Mouse (Mus musculus): ENCODE data around the gene Vps18. TPM values are rescaled to one million over a fixed set of nuclear protein-coding genes. Genes with fewer than 3 reads are reported as not detected.

The Vps18 gene
- polyA plus RNA-seq, 1 experiment from 2014 or later: 26.6 TPM

DNA sequence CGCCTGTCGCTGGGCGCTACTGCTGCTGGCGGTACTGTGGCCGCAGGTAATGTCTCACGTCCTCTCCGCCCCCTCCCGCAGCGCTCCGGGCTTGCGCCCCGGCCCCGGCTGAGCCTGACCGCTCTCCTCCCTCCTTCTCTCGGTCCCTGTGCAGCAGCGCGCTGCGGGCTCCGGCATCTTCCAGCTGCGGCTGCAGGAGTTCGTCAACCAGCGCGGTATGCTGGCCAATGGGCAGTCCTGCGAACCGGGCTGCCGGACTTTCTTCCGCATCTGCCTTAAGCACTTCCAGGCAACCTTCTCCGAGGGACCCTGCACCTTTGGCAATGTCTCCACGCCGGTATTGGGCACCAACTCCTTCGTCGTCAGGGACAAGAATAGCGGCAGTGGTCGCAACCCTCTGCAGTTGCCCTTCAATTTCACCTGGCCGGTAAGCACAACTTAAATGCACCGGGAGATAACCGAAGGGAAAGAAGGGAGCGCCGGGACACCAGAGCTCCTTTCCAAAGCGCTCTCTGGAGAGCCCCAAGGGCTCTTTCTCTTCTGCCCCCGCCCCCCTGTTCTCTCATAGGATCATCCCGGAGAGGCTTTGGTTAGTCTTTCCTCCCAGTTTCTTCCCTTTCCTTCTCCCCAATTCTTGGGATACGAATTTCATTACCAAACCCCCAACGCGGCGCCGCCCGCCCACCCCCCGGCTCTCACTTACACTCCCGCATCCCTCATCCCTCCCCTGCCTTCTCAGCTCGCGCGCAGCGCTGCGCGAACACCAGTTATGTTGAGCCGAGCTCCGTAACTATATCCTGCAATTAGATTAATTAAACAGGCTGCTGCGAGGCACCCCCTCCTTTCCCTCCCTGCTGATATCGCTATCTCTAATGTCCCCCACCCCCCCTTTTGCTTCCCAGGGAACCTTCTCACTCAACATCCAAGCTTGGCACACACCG, 37.9 kb downstream of the Vps18 start:
- Histone ChIP-seq H3K4me2 (replicated peaks) (peak overlapping the region; percentile 71), H3K9ac (peak overlapping the region; percentile 52), H3K36me3 (no peaks in the 10 kb centered on the region), H3K27ac (no peak overlapping the region), H3K4me3 (peak overlapping the region; percentile 35), H3K27me3 (replicated peaks) (peaks cover 98% of the 10 kb centered on the region), H3K4me1 (peaks cover 60% of the 10 kb centered on the region), H3K9me3 (no peaks in the 10 kb centered on the region)
- WGBS: under 1% methylated on average over 61 of the region's 61 CpGs
- no peak for ATAC-seq (ENCODE audit: low FRiP score, low read depth)

DNA sequence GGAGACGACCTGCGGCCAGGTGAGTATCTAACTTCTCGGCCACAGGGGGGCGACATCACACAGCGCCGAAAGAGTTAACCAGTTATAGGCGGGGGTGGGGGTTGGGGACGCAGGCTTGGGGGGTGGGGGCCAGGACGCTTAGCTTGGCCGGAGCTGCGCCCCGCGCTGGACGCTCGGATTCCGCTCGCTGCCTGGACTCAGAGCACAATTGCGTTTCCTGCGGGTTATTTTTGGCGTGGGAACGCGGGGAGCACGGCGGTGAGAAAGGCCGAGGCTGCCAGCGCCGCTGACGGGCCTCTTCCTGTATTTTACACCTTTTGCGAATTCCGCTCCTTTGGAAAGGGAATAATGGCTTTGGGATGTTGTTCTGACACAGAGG, 38.6 kb downstream of the Vps18 start:
- Histone ChIP-seq H3K27me3 (replicated peaks) (peaks cover 98% of the 10 kb centered on the region), H3K4me1 (peaks cover 54% of the 10 kb centered on the region), H3K36me3 (no peaks in the 10 kb centered on the region), H3K27ac (no peak overlapping the region), H3K4me2 (replicated peaks) (peak overlapping the region; percentile 71), H3K9me3 (no peaks in the 10 kb centered on the region), H3K9ac (no peak overlapping the region), H3K4me3 (peak overlapping the region; percentile 35)
- 0% methylated on average over 30 of the region's 30 CpGs for WGBS
- ATAC-seq (ENCODE audit: low FRiP score, low read depth): no peak

DNA sequence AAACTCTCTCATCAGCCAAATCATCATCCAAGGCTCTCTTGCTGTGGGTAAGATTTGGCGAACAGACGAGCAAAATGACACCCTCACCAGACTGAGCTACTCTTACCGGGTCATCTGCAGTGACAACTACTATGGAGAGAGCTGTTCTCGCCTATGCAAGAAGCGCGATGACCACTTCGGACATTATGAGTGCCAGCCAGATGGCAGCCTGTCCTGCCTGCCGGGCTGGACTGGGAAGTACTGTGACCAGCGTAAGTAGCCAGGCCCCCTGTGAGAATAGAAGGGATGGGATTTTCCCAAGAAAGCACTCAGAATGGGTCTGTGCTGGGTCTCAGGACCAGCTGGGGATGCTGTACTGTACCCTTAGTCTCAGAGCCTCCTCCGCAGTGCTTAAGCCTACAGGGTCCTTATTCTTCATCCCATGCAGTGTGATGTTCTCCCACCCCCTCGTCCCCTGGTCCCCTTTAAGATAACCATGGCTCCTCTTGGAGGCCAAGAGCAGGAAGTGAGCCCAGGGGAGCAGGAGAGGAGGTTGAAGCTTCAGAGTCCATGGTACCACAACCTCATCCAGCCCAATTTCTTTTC, 39.5 kb downstream of the Vps18 start:
- ATAC-seq (ENCODE audit: low FRiP score, low read depth): no peak
- H3K4me2 ChIP-seq (replicated peaks): peak overlapping the region; percentile 71
- H3K9ac ChIP-seq: no peak overlapping the region

DNA sequence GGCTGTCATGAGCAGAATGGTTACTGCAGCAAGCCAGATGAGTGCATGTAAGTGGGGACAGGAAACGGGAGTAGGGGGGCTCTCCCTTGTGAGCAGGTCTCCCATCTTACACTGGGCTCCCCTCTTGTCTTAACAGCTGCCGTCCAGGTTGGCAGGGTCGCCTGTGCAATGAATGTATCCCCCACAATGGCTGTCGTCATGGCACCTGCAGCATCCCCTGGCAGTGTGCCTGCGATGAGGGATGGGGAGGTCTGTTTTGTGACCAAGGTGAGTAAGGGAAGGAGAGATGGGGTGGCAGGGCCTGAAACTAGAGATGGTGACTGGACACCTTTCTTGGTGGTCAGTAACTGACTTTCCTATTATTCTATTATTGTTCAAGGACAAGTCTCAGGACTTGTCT, 40.0 kb downstream of the Vps18 start:
- 41% methylated on average over 5 of the region's 5 CpGs for WGBS
- no peak overlapping the region for H3K9ac ChIP-seq
- peaks cover 92% of the 10 kb centered on the region for H3K27me3 ChIP-seq (replicated peaks)
- H3K9me3 ChIP-seq: no peaks in the 10 kb centered on the region
- peak overlapping the region; percentile 71; the same call in 1 of the 2 replicates for H3K4me2 ChIP-seq (replicated peaks)
- H3K4me3 ChIP-seq: no peak overlapping the region
- no peak overlapping the region for H3K27ac ChIP-seq
- H3K4me1 ChIP-seq: peaks cover 46% of the 10 kb centered on the region
- ATAC-seq (ENCODE audit: low FRiP score, low read depth): no peak
- H3K36me3 ChIP-seq: no peaks in the 10 kb centered on the region

More for the DNA sequence above, 39.5 kb downstream of the Vps18 start:
- no peaks in the 10 kb centered on the region for H3K36me3 ChIP-seq
- H3K4me3 ChIP-seq: peak overlapping the region; percentile 35; the same call in 1 of the 2 replicates
- 14% methylated on average over 11 of the region's 11 CpGs for WGBS
- no peak overlapping the region for H3K27ac ChIP-seq
- no peaks in the 10 kb centered on the region for H3K9me3 ChIP-seq
- H3K27me3 ChIP-seq (replicated peaks): peaks cover 97% of the 10 kb centered on the region
- peaks cover 46% of the 10 kb centered on the region for H3K4me1 ChIP-seq

DNA sequence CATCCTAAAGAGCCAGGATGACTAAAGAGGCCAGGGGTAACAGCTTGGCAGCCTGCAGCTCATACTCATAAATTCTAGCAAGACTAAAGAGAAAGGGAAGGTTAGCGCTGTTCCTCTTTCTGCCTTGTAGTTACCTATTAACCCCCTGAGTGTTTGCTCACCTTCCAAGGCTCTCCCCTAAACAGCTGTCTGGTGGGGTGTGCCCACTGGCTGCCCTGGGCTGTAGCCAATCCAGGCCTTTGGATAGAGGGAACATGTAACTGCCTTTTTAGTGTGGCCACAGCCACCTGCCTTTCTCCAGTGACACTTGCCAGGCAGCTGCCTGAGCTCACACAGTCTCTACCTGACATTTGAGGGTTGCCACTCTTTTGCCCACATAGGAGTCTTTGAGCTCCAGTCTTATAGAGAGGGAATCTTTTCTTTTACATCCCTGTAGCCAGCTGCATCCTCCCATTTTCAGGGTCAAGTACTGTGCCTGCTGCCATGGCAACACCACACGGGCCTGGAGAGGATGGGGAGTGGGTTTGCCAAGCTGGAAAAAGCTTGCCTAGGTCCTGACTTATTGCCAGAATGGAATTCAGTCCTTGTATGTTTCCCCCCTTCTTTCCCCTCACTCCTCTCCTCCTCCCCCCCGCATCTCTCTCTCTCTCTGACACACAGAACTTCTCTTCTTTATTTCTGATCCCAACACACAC, 40.7 kb downstream of the Vps18 start:
- WGBS: 55% methylated on average over 3 of the region's 3 CpGs
- ATAC-seq (ENCODE audit: low FRiP score, low read depth): no peak
- no peaks in the 10 kb centered on the region for H3K9me3 ChIP-seq
- peaks cover 39% of the 10 kb centered on the region for H3K4me1 ChIP-seq
- no peak overlapping the region for H3K4me2 ChIP-seq (replicated peaks)
- H3K9ac ChIP-seq: no peak overlapping the region
- H3K4me3 ChIP-seq: no peak overlapping the region
- peaks cover 88% of the 10 kb centered on the region for H3K27me3 ChIP-seq (replicated peaks)
- H3K36me3 ChIP-seq: no peaks in the 10 kb centered on the region
- H3K27ac ChIP-seq: no peak overlapping the region

DNA sequence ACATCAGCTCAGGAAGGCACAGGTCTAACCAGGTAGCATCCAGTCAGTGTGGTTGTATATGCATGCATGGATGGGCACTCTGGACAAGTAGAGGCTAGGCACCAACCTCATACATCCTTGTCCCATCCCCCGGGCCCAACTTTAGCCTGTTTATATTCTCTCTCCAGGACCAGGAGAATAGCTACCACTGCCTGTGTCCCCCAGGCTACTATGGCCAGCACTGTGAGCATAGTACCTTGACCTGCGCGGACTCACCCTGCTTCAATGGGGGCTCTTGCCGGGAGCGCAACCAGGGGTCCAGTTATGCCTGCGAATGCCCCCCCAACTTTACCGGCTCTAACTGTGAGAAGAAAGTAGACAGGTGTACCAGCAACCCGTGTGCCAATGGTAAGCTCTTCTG, 42.3 kb downstream of the Vps18 start:
- H3K4me1 ChIP-seq: peaks cover 26% of the 10 kb centered on the region
- WGBS: 90% methylated on average over 8 of the region's 8 CpGs
- H3K4me3 ChIP-seq: no peak overlapping the region
- no peaks in the 10 kb centered on the region for H3K36me3 ChIP-seq
- no peak for ATAC-seq (ENCODE audit: low FRiP score, low read depth)
- no peak overlapping the region for H3K27ac ChIP-seq
- no peak overlapping the region for H3K4me2 ChIP-seq (replicated peaks)
- H3K9me3 ChIP-seq: no peaks in the 10 kb centered on the region
- peaks cover 73% of the 10 kb centered on the region for H3K27me3 ChIP-seq (replicated peaks)
- no peak overlapping the region for H3K9ac ChIP-seq

DNA sequence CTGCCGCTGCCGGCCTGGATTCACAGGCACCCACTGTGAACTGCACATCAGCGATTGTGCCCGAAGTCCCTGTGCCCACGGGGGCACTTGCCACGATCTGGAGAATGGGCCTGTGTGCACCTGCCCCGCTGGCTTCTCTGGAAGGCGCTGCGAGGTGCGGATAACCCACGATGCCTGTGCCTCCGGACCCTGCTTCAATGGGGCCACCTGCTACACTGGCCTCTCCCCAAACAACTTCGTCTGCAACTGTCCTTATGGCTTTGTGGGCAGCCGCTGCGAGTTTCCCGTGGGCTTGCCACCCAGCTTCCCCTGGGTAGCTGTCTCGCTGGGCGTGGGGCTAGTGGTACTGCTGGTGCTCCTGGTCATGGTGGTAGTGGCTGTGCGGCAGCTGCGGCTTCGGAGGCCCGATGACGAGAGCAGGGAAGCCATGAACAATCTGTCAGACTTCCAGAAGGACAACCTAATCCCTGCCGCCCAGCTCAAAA, 43.7 kb downstream of the Vps18 start:
- Histone ChIP-seq H3K9me3 (no peaks in the 10 kb centered on the region), H3K4me3 (no peak overlapping the region), H3K4me1 (peaks cover 14% of the 10 kb centered on the region), H3K4me2 (replicated peaks) (no peak overlapping the region), H3K36me3 (no peaks in the 10 kb centered on the region), H3K27ac (no peak overlapping the region), H3K9ac (no peak overlapping the region), H3K27me3 (replicated peaks) (peaks cover 62% of the 10 kb centered on the region)
- WGBS: 75% methylated on average over 24 of the region's 24 CpGs
- no peak for ATAC-seq (ENCODE audit: low FRiP score, low read depth)

DNA sequence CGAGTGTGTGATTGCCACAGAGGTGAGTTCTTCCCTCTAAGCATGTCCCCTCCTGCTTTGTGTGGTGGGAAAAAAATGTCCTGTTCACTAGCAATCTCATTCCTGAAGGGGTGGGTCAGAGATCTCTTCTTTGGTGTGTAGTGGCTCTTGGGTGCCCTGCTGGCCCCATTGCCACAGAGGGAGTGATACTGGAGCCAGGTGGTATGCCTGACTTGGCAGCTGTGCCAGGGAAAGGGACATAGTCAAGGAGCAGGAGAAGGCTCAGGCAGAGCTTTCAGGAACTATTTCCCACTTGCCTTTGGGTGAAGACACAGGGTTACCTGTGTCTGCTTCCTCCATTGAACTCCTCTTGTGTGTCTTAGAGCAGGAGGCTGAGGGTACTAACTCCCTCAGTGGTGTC, 45.6 kb downstream of the Vps18 start:
- Histone ChIP-seq H3K4me2 (replicated peaks) (no peak overlapping the region), H3K27me3 (replicated peaks) (peaks cover 43% of the 10 kb centered on the region), H3K9me3 (no peaks in the 10 kb centered on the region), H3K36me3 (no peaks in the 10 kb centered on the region), H3K27ac (no peak overlapping the region), H3K4me3 (no peak overlapping the region), H3K9ac (no peak overlapping the region), H3K4me1 (peaks cover 14% of the 10 kb centered on the region)
- no peak for ATAC-seq (ENCODE audit: low FRiP score, low read depth)
- WGBS: 82% methylated on average over 1 of the region's 1 CpGs

DNA sequence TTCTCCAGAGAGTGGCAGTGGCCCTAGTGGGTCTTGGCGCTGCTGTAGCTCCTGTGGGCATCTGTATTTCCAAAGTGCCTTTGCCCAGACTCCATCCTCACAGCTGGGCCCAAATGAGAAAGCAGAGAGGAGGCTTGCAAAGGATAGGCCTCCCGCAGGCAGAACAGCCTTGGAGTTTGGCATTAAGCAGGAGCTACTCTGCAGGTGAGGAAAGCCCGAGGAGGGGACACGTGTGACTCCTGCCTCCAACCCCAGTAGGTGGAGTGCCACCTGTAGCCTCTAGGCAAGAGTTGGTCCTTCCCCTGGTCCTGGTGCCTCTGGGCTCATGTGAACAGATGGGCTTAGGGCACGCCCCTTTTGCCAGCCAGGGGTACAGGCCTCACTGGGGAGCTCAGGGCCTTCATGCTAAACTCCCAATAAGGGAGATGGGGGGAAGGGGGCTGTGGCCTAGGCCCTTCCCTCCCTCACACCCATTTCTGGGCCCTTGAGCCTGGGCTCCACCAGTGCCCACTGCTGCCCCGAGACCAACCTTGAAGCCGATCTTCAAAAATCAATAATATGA, 46.5 kb downstream of the Vps18 start:
- Histone ChIP-seq H3K9ac (no peak overlapping the region), H3K27ac (no peak overlapping the region)

DNA sequence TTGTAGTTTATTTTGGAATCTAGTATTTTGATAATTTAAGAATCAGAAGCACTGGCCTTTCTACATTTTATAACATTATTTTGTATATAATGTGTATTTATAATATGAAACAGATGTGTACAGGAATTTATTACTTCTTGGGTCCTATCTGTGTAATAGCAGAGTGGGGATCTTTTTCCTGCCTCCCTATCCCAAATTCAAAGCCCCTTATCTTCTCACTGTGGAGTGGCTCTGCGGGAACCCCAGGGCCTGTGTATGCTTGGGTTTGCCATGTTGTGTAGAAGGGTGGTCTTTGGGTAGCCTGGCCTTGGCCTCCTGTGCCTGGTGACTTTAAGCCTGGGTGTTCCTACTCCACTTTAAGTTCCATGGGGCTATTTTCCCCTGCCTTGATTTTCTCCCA, 47.0 kb downstream of the Vps18 start:
- Histone ChIP-seq H3K4me3 (no peak overlapping the region), H3K36me3 (no peaks in the 10 kb centered on the region), H3K4me1 (peaks cover 7% of the 10 kb centered on the region), H3K27ac (no peak overlapping the region), H3K9ac (no peak overlapping the region), H3K9me3 (no peaks in the 10 kb centered on the region), H3K4me2 (replicated peaks) (no peak overlapping the region), H3K27me3 (replicated peaks) (peaks cover 31% of the 10 kb centered on the region)
- WGBS: 88% methylated on average over 1 of the region's 1 CpGs
- no peak for ATAC-seq (ENCODE audit: low FRiP score, low read depth)

More for the DNA sequence above, 46.5 kb downstream of the Vps18 start:
- no peak for ATAC-seq (ENCODE audit: low FRiP score, low read depth)
- Histone ChIP-seq H3K4me2 (replicated peaks) (no peak overlapping the region), H3K36me3 (no peaks in the 10 kb centered on the region), H3K4me1 (peaks cover 7% of the 10 kb centered on the region), H3K9me3 (no peaks in the 10 kb centered on the region), H3K4me3 (no peak overlapping the region), H3K27me3 (replicated peaks) (peaks cover 34% of the 10 kb centered on the region)
- 74% methylated on average over 7 of the region's 7 CpGs for WGBS

DNA sequence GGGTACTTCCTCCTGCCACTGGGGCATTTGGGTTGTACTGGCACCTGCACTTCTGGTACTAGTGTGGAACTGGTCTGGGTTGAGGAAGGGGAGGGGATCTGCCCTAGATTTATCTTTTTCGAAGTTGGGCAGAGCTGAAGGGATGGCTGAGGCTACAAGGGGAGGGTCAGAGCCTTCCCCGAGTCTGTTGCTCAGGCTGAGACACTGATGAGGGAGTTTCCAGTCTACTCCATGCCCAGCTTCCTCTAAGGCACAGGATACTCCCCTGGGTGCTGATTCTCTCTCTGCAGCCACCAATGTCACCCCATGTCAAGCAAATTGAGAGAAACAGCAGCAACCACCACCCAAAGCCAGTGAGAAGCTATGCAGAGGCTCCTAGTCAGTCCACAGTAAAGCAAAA, 47.5 kb downstream of the Vps18 start:
- WGBS: 68% methylated on average over 2 of the region's 2 CpGs
- H3K9me3 ChIP-seq: no peaks in the 10 kb centered on the region
- no peaks in the 10 kb centered on the region for H3K36me3 ChIP-seq
- peaks cover 7% of the 10 kb centered on the region for H3K4me1 ChIP-seq
- H3K9ac ChIP-seq: no peak overlapping the region
- H3K4me3 ChIP-seq: no peak overlapping the region
- ATAC-seq (ENCODE audit: low FRiP score, low read depth): no peak
- no peak overlapping the region for H3K4me2 ChIP-seq (replicated peaks)
- H3K27me3 ChIP-seq (replicated peaks): peaks cover 26% of the 10 kb centered on the region
- no peak overlapping the region for H3K27ac ChIP-seq

DNA sequence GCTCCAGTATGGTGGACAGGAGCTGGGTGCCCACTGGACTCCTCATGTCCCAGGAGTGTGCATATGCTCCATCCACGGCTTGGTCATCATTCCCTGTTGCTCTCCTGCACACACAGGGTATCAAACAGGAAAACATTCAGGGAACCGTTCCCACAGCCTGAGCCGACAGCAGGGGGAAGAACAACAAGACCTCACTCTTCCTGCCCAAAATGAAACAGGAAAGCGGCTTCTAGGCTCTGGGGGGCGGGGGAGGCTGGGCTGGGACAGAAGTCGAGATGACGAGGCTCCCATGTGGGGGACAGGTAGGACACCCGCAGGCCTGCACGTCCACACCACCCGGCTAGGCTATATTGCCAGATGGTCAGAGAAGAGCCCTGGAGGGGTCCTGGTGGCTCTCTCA, 47.9 kb downstream of the Vps18 start:
- no peaks in the 10 kb centered on the region for H3K36me3 ChIP-seq
- H3K4me1 ChIP-seq: peaks cover 7% of the 10 kb centered on the region
- no peaks in the 10 kb centered on the region for H3K9me3 ChIP-seq
- peaks cover 22% of the 10 kb centered on the region for H3K27me3 ChIP-seq (replicated peaks)
- no peak overlapping the region for H3K27ac ChIP-seq
- WGBS: 77% methylated on average over 10 of the region's 10 CpGs
- H3K4me2 ChIP-seq (replicated peaks): no peak overlapping the region
- no peak for ATAC-seq (ENCODE audit: low FRiP score, low read depth)
- no peak overlapping the region for H3K9ac ChIP-seq
- no peak overlapping the region for H3K4me3 ChIP-seq
